Mouse (Mus musculus) cerebellum, adult (tissue): ENCODE measurements around the gene Erv3.
A peak's percentile ranks its signal among the peaks of the same experiment; 100 is the strongest.
"Not testable (repeated sequence)": the region's sequence is repeated elsewhere in the genome, so short reads cannot be mapped to it uniquely, and the experiment has no call there.

Experiments used
- ATAC-seq: cut with Nextera tagmentation; 2 replicates; pipeline ENCODE4 v1.9.2; 2017; ENCODE audit warnings: mild to moderate bottlenecking, moderate library complexity, mixed read lengths; ENCODE audit not compliant: insufficient number of reproducible peaks, low FRiP score, low TSS enrichment

Erv3 gene

DNA sequence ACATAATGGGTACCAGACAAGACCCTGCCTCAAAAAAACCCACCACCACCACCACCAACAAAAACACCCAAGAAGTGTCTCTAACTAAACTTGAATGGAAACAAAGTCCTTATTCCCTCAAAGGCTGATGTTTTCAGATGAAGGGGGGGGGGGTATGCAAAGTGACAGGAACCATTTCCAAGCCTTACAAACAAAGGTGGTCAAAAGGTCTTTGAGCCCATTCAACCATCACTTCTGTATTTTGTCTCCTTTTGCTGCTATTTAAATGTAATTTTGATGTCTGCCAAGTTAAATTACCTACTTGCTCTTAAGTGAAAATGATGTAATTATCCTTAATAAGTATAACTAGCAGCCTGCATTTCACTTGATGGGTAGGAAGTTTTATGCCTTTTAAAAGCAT lies 7.1 kb upstream of the Erv3 start:
- ATAC-seq: no peak

DNA sequence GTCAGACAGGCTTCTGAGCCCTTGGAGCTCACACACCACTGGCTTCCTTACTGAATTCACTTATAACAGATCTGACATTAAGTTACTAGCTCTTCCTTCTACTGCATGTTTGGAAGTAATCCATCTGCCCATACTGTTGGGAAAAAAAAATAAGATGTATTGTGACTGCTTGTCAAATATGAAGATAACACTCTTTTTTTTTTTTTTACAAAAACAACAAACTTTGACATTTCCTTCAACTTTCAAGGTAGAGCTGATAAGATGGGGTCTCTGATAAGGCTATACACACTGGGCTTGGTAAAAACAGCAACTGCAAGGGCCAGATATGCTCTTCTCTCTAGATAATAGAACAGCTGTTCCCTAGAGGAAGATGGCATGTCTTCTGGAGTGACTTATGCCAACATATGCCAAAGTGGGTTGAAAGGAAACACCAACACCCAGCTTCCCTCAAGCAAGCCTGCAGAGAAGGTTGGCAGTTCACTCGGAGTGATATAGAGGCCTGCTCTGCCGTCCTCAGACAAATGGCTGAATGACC lies 4.8 kb upstream of the Erv3 start:
- no peak for ATAC-seq

DNA sequence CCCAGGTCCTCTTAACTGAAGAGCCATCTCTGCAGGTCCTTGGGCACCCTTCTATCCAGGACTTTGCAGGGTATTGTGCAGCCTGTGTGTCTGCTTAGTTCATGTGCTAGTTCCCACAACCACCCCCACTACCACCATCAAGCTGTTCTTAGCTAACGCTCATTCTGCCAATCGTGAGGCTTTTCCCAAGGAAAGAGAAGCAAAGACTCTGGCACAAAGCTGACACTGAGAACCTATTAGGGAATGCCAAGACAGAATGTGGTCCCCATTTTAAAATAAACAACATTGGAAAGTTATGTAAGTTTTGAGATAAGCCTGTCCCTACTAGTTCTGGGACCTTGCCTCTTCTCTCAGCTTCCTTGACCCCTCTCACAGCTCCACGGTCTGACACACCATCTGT lies 3.9 kb upstream of the Erv3 start:
- ATAC-seq: no peak

GRCm38 (mm10) chr2:131862617-131863275 lies 3.2 kb upstream of the Erv3 start:
- ATAC-seq: no peak

GRCm38 (mm10) chr2:131857838-131858237 lies 1.7 kb downstream of the Erv3 start:
- no peak for ATAC-seq

- no peak for ATAC-seq
Measured at GRCm38 (mm10) chr2:131853719-131854118, 5.8 kb downstream of the Erv3 start.

DNA sequence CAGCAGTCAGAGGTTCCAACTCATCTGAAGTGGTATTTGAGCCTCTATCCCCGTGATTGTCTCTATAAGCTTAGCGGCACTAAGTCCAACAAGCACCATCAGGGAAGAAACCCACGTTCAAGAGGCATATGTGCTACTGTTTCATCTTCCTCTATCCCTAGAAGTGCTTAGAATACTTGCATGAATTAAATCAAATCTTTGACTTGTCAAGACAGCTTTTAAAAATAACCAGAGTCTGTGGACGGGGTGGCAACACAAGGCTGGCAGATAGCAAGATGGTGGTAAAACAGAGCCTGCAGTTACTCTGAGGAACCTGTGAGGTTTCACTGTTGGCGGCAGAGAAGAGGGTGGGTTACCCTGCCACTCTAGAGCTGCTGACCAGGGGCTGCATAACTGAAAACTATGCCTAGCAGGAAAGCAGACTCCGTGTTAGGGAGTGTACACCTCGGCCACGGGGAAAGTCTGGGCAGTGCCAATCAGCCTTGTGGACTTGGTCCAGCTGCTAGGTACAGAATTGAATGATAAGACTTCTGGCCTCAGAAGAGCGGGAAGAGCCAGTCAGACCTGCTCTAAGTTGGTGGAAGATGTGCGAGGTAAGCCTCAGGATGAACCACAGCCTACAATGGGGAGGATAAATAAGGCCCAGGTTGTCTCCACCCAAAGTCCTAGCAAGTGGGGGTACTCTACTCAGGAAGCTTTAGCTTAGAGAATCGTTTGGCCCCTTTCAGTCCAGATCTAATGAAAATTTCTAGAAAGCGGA lies 8.0 kb downstream of the Erv3 start:
- ATAC-seq: no peak

- no peak for ATAC-seq
Measured at GRCm38 (mm10) chr2:131850047-131850446, 9.5 kb downstream of the Erv3 start.

DNA sequence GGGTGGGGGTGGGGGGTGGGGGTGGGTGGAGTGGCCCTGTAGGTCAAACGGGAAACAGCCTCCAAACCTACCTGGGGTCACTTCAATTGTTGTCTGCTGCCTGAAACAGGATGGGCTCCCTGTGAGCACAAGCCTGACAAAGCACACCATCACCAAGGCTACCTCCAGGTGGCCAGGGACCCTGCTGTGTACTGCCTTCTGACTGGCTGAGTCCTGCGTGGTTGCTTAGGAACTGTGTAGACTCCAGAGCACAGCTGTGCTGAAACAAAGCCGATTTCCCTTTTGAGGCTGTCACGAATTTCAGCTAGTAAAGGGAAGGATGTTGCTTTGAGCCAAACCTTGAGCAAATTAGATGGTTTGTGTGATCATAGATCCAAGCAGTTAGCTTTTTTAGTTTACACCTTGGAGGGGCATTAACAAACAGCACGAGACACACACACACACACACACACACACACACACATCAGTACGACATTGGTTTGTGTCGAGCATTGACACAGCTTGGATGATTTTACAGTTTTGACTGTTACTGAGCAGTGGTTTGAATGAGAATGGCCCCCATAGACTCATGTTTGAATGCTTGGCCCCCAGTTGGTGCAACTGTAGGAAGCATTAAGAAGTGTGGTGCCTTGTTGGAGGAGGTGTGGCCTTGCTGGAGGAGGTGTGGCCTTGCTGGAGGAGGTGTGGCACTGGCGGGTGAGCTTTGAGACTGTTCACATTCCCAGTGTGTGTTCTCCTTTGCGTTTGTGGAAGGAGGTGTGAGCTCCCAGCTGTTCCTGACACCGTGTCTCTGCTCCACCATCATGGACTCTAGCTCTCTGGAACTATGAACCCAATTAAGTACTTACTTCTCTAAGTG lies 11.8 kb downstream of the Erv3 start:
- ATAC-seq: no peak

DNA sequence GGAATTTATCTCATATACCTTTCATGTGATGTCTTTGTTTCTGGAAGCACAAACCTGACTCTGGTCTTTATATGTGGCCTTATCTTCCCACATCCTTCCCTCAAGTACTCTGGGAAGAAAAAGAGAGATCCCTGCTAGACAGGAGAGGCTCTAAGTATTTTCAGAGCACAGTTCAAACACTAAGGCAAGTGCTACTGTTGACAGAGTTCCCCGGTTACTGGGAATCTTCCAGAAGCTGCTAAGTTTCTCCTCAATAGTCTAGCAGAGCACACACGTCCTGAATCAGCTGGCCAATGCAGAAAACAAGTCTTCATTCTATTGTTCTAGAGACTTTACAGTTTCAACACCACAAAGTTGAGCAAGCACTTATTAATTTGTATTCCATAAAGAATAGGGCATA lies 12.7 kb downstream of the Erv3 start:
- no peak for ATAC-seq

GRCm38 (mm10) chr2:131846132-131846710 lies 13.3 kb downstream of the Erv3 start:
- no peak for ATAC-seq

DNA sequence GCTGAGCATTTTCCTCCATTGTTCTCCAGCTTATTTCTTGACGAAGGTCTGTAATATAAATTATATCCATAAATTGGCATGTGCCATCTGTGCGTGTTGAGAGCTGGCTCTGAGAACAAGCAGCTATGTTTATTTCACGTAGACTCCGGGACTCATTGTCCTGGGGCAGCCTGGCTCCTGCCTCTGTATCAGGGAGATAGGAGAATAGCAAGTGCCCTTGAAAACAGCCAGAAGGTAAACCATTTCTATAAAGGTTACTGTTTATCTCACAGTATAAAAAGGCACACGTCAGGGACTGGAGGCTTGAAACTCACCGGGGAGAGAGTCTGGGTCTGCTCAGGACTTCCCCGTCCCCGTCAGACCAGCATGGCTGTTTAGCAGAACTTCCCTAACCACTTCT lies 13.9 kb downstream of the Erv3 start:
- ATAC-seq: no peak

DNA sequence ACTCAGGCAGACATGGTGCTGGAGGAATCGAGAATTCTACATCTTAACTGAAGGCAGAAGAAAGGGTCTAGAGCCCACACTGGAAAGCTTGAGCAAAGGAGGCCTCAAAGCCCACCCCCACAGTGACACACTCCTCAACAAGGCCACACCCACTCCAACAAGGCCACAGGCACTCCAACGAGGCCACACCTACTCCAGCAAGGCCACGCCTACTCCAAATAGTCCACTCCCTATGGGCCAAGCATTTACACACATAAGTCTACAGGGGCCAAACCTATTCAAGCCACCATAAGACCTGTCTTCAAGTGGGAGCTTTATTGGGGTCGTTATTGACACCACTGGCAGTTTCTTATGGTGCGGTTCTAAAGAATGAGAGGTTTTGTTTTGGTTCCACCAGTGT lies 17.0 kb downstream of the Erv3 start:
- ATAC-seq: no peak

GRCm38 (mm10) chr2:131841321-131841693 lies 18.2 kb downstream of the Erv3 start:
- ATAC-seq: no peak

DNA sequence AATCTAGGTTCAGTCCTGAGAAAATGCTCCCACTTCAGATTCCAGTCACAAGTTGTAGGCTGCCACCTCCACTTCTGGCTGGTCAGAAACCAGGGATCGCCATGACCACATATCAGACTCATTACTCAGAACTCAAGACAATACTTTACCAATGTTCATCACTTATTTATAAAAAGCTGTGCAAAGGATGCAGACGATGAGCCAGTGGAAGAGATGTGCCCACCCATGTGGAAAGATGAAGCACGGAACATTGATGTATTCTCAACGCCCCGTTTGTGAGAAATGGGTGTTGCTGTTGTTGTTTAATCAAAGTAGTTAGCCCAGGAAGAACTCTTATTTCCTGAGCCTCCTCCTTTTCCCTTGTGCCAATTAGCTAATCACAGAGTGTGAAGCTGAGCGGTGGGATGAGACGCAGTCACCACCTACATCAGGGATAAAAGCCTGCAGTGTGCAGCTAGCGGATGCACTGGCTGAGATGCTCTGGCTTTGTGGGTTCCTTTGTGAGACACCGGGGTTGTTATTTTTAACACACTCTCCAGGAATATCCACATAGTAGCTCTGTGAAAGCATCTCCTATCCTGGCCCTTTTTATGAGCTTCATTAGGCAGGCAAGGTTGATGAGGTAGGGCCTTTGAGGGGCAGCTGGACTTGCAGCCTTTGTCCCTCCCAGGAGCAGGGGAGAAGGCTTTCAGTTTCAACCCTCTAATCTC lies 18.8 kb downstream of the Erv3 start:
- no peak for ATAC-seq

- ATAC-seq: no peak
Measured at GRCm38 (mm10) chr2:131834296-131834695, 25.3 kb downstream of the Erv3 start.

- ATAC-seq: no peak
Measured at GRCm38 (mm10) chr2:131831861-131832260, 27.7 kb downstream of the Erv3 start.

GRCm38 (mm10) chr2:131830945-131831344 lies 28.6 kb downstream of the Erv3 start:
- ATAC-seq: not testable (repeated sequence)

GRCm38 (mm10) chr2:131827999-131828975 lies 31.3 kb downstream of the Erv3 start:
- peak; percentile 52 for ATAC-seq
